Mouse (Mus musculus): ENCODE results near the gene Gm20532. TPM values are rescaled to one million over a fixed set of nuclear protein-coding genes. Genes with fewer than 3 reads are reported as not detected.
A peak's percentile ranks its signal among the peaks of the same experiment; 100 is the strongest.

Gm20532 gene
- polyA plus RNA-seq, 1 experiment from 2014 or later = not detected

- ATAC-seq (ENCODE audit: insufficient read depth) (no peak), DNase-seq (no peak)
- Histone ChIP-seq H3K36me3 (ENCODE audit: insufficient read depth) (peaks cover 30% of the 10 kb centered on the region), H3K4me2 (peak overlapping the region; percentile 80), H3K4me3 (ENCODE audit: low read depth, low read length) (peak overlapping the region; percentile 65), H3K9me3 (ENCODE audit: low read depth, low read length) (no peaks in the 10 kb centered on the region), H3K4me1 (ENCODE audit: insufficient read depth) (no peaks in the 10 kb centered on the region), H3K27ac (ENCODE audit: low read depth) (peak overlapping the region; percentile 93), H3K27me3 (ENCODE audit: insufficient read depth, low read length) (no peaks in the 10 kb centered on the region), H3K9ac (peak overlapping the region; percentile 74)
- 26% methylated on average over 4 of the region's 4 CpGs for WGBS
- no peak for TF ChIP-seq CTCF (IDR thresholded peaks at IDR 0.05; ENCODE audit: low read depth)
These were observed 2.1 kb downstream of the Gm20532 start for GRCm38 (mm10) chr2:26588573-26588972.

GRCm38 (mm10) chr2:26589284-26589683, 2.8 kb downstream of the Gm20532 start:
- Histone ChIP-seq H3K4me1 (ENCODE audit: insufficient read depth) (no peaks in the 10 kb centered on the region), H3K9me3 (ENCODE audit: low read depth, low read length) (no peaks in the 10 kb centered on the region), H3K9ac (peak overlapping the region; percentile 74), H3K4me2 (peak overlapping the region; percentile 80), H3K27me3 (ENCODE audit: insufficient read depth, low read length) (no peaks in the 10 kb centered on the region), H3K36me3 (ENCODE audit: insufficient read depth) (peaks cover 33% of the 10 kb centered on the region), H3K27ac (ENCODE audit: low read depth) (peak overlapping the region; percentile 93), H3K4me3 (ENCODE audit: low read depth, low read length) (peak overlapping the region; percentile 65)
- ATAC-seq (ENCODE audit: insufficient read depth) (no peak), DNase-seq (no peak)
- no peak for TF ChIP-seq CTCF (IDR thresholded peaks at IDR 0.05; ENCODE audit: low read depth)
- 83% methylated on average over 10 of the region's 10 CpGs for WGBS

DNA sequence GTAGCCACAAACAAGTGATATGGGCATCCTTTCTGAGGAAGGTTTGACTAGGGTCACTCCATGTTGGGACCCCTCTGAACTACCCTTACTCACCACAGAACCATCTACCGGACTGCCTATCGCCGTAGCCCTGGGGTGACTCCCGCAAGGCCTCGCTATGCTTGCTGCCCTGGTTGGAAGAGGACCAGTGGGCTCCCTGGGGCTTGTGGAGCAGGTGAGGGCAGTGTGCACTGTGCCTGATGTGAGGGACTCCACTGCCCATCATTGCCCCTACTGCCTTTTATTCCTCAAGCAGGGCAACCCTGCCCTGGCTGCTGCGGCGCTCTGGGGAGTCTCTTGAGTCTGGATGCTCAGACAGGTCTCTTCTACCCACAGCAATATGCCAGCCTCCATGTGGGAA, 3.8 kb downstream of the Gm20532 start:
- Histone ChIP-seq H3K9me3 (ENCODE audit: low read depth, low read length) (no peaks in the 10 kb centered on the region), H3K4me3 (ENCODE audit: low read depth, low read length) (peak overlapping the region; percentile 12), H3K36me3 (ENCODE audit: insufficient read depth) (peaks cover 39% of the 10 kb centered on the region), H3K4me2 (peak overlapping the region; percentile 80), H3K27me3 (ENCODE audit: insufficient read depth, low read length) (no peaks in the 10 kb centered on the region), H3K27ac (ENCODE audit: low read depth) (peak overlapping the region; percentile 93; the same call in 1 of the 2 replicates), H3K9ac (peak overlapping the region; percentile 74; the same call in 1 of the 2 replicates), H3K4me1 (ENCODE audit: insufficient read depth) (no peaks in the 10 kb centered on the region)
- DNase-seq (no peak), ATAC-seq (ENCODE audit: insufficient read depth) (no peak)
- 87% methylated on average over 7 of the region's 7 CpGs for WGBS
- no peak for TF ChIP-seq CTCF (IDR thresholded peaks at IDR 0.05; ENCODE audit: low read depth)

DNA sequence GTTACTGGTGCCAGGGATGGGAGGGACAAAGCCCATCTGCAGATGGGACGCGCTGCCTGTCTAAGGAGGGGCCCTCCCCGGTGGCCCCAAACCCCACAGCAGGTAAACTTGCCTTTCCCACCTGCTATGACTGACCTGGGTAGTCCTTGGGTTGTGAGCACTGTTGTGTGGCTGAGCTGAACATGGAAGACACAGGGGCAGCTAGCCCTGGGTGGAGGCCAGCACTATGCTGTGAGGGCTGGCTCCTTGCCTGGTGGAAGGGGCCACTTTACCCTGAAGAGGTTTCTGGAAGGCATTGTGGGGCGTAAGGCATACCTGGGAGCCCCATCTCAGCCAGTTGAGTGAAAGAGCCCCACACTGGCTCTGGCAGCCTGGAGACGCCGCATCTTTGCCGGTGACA, 4.5 kb downstream of the Gm20532 start:
- ATAC-seq (ENCODE audit: insufficient read depth) = no peak
- Histone ChIP-seq H3K4me1 (ENCODE audit: insufficient read depth) (no peaks in the 10 kb centered on the region), H3K9me3 (ENCODE audit: low read depth, low read length) (no peaks in the 10 kb centered on the region), H3K4me2 (peak overlapping the region; percentile 0; the same call in 1 of the 2 replicates), H3K27me3 (ENCODE audit: insufficient read depth, low read length) (no peaks in the 10 kb centered on the region), H3K36me3 (ENCODE audit: insufficient read depth) (peaks cover 39% of the 10 kb centered on the region), H3K27ac (ENCODE audit: low read depth) (peak overlapping the region; percentile 46; the same call in 1 of the 2 replicates), H3K4me3 (ENCODE audit: low read depth, low read length) (no peak overlapping the region), H3K9ac (peak overlapping the region; percentile 26)
- WGBS = 83% methylated on average over 7 of the region's 7 CpGs
- no peak for TF ChIP-seq CTCF (IDR thresholded peaks at IDR 0.05; ENCODE audit: low read depth)
- DNase-seq = no peak

DNA sequence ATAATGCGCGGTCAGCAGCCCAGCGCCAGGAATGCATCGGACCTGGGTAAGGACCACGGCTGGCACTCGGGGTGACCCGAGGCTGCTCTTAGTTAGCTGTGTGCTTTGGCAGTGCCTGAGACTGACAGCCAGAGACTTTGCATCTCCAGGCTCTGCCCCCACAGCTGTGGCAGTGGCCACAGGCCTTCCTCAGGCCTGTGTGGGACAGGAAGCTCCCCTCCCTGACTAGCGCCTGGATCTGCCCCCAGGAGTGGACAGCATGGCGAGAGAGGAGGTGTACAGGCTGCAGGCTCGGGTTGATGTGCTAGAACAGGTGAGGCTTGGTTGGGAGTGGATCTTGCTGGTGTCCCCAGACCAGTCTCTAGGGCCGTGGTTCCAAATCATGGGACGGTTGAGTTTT, 5.0 kb downstream of the Gm20532 start:
- Histone ChIP-seq H3K36me3 (ENCODE audit: insufficient read depth) (peaks cover 39% of the 10 kb centered on the region), H3K4me2 (no peak overlapping the region; the same call in 1 of the 2 replicates), H3K9me3 (ENCODE audit: low read depth, low read length) (no peaks in the 10 kb centered on the region), H3K27me3 (ENCODE audit: insufficient read depth, low read length) (no peaks in the 10 kb centered on the region), H3K4me1 (ENCODE audit: insufficient read depth) (no peaks in the 10 kb centered on the region), H3K4me3 (ENCODE audit: low read depth, low read length) (no peak overlapping the region), H3K9ac (no peak overlapping the region; the same call in 1 of the 2 replicates), H3K27ac (ENCODE audit: low read depth) (peak overlapping the region; percentile 30; the same call in 1 of the 2 replicates)
- ATAC-seq (ENCODE audit: insufficient read depth) = no peak
- no peak for DNase-seq
- 73% methylated on average over 12 of the region's 12 CpGs for WGBS
- TF ChIP-seq CTCF (IDR thresholded peaks at IDR 0.05; ENCODE audit: low read depth) = no peak

GRCm38 (mm10) chr2:26593211-26594021, 7.0 kb downstream of the Gm20532 start:
- Histone ChIP-seq H3K27me3 (ENCODE audit: insufficient read depth, low read length) (no peaks in the 10 kb centered on the region), H3K4me3 (ENCODE audit: low read depth, low read length) (no peak overlapping the region), H3K4me1 (ENCODE audit: insufficient read depth) (no peaks in the 10 kb centered on the region), H3K27ac (ENCODE audit: low read depth) (no peak overlapping the region), H3K9ac (no peak overlapping the region), H3K36me3 (ENCODE audit: insufficient read depth) (peaks cover 35% of the 10 kb centered on the region), H3K9me3 (ENCODE audit: low read depth, low read length) (no peaks in the 10 kb centered on the region), H3K4me2 (no peak overlapping the region)
- DNase-seq (peak; percentile 56), ATAC-seq (ENCODE audit: insufficient read depth) (peak; percentile 5; the same call in 1 of the 2 replicates)
- TF ChIP-seq CTCF (IDR thresholded peaks at IDR 0.05; ENCODE audit: low read depth) = no peak; the same call in 1 of the 2 replicates
- 72% methylated on average over 9 of the region's 9 CpGs for WGBS

DNA sequence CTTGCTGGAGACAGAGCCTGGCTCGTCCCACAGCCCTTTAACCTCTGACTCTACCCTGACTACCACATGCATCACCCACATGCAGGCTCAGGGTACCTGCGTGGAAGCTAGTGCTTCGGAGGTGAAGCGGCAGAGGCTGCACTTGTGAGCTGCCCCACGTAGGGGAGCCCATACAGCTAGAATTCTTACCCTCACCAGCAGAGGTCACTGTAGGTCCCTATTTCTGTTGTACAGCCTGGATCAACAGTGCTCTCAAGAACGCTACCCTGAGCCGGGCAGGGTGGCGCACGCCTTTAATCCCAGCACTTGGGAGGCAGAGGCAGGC, 7.5 kb downstream of the Gm20532 start:
- peak; percentile 53 for TF ChIP-seq CTCF (IDR thresholded peaks at IDR 0.05; ENCODE audit: low read depth)
- peak; percentile 79 for DNase-seq
- peak; percentile 40; the same call in 1 of the 2 replicates for ATAC-seq (ENCODE audit: insufficient read depth)
- H3K4me1 ChIP-seq (ENCODE audit: insufficient read depth) = no peaks in the 10 kb centered on the region
- no peak overlapping the region for H3K9ac ChIP-seq
- 67% methylated on average over 9 of the region's 9 CpGs for WGBS
- no peak overlapping the region for H3K4me3 ChIP-seq (ENCODE audit: low read depth, low read length)
- H3K27ac ChIP-seq (ENCODE audit: low read depth) = no peak overlapping the region
- H3K27me3 ChIP-seq (ENCODE audit: insufficient read depth, low read length) = no peaks in the 10 kb centered on the region
- no peaks in the 10 kb centered on the region for H3K9me3 ChIP-seq (ENCODE audit: low read depth, low read length)
- peaks cover 35% of the 10 kb centered on the region for H3K36me3 ChIP-seq (ENCODE audit: insufficient read depth)
- no peak overlapping the region for H3K4me2 ChIP-seq

All from lung, embryonic 14.5 days (tissue).